Mouse (Mus musculus): ENCODE measurements at regions not wholly inside any gene's neighbourhood (a gene's known extent, or its start where the extent isn't known, plus 50 kb on each side); places are given as distances from the start of the nearest gene placed in this dataset.

DNA sequence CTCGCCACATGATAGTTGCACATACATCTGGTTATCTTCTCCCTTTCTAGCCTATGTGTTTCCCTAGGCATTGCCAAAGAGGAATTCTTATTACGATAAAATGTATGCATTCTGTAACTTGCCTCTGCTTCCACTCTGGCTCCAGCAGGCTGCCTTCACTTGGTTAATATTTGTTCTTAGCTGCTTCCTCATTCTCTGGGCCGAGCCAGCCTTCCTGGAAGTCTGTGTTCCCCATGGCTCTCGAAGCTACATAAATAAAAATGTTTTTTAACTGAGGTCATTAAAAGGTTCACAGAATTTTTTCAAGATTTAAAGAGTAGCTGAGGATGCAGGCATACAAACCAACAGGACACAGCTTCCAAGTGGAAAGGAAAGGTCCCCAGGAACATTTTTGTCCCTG lies 1124.5 kb upstream of the 4930412O13Rik start:
- H3K36me3 ChIP-seq: no peaks in the 10 kb centered on the region
- H3K27me3 ChIP-seq: no peaks in the 10 kb centered on the region
- no peak overlapping the region for H3K9ac ChIP-seq
- no peak for ATAC-seq (ENCODE audit: low FRiP score, low read depth)
- no peak overlapping the region for H3K4me3 ChIP-seq
- H3K9me3 ChIP-seq: no peaks in the 10 kb centered on the region
- WGBS: 78% methylated on average over 4 of the region's 4 CpGs
- H3K4me1 ChIP-seq (replicated peaks): no peaks in the 10 kb centered on the region
- H3K4me2 ChIP-seq: no peak overlapping the region
- H3K27ac ChIP-seq (replicated peaks): no peak overlapping the region

DNA sequence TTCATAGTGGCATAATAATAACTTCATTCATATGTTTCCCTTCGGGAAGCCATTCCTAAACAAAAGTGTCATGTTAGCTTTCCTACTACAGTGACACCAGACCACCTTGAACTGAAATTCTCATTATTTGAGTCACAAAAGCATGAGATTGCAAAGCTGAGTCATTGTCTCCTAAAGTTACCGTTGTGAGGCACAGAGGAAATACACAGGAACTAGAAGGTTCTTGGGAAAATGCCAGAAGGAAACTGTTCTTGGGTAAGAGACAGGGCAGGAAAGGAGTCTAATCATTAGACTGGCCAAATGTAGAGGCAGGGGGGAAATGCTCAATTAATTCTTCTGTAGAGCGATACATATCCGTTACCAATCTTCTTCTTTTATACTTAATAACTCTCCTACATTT lies 1110.4 kb upstream of the 4930412O13Rik start:
- Histone ChIP-seq H3K36me3 (no peaks in the 10 kb centered on the region), H3K27ac (replicated peaks) (no peak overlapping the region), H3K4me2 (no peak overlapping the region), H3K4me3 (no peak overlapping the region), H3K9me3 (no peaks in the 10 kb centered on the region), H3K4me1 (replicated peaks) (no peaks in the 10 kb centered on the region), H3K27me3 (no peaks in the 10 kb centered on the region), H3K9ac (no peak overlapping the region)
- 78% methylated on average over 4 of the region's 4 CpGs for WGBS
- ATAC-seq (ENCODE audit: low FRiP score, low read depth): no peak

DNA sequence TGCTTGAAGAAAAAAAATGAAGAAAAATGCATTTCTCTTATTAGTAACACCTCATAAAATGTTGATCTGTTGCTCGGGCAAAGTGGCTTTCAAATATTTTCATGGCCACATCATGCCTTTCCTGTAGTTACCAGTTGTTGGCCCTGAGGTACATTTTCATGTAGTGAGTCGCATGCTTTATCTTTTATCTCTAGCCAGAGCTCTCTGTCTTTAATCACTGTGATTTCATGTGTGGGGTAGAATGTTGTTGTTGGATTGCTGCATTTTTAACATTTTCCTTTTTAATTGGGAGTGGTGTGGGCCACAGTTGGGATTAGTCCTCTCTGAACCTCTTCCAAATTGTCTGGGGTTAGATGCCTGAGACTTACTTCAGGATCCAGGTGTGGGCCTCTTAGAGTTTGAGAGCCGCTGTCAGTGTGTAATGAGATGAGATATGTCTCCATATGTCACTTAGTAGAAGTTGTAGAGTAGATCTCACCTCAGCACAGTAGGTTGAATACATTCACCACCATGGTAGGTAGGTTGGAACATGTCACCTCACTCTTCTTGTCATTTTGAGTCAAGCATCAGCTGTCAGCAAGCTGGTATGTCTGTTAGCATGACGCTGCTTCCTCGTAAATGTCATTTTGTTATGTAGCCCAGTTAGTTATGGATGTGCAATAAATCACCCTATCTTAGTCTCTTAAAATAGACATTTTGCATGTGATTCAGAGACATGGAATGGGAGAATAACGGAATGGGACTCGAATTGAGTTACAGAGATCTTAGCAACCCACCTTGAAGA lies 1099.7 kb upstream of the 4930412O13Rik start:
- no peaks in the 10 kb centered on the region for H3K9me3 ChIP-seq
- H3K4me1 ChIP-seq (replicated peaks): no peaks in the 10 kb centered on the region
- no peak overlapping the region for H3K4me2 ChIP-seq
- no peak for ATAC-seq (ENCODE audit: low FRiP score, low read depth)
- H3K27ac ChIP-seq (replicated peaks): no peak overlapping the region
- H3K36me3 ChIP-seq: no peaks in the 10 kb centered on the region
- H3K4me3 ChIP-seq: no peak overlapping the region
- H3K9ac ChIP-seq: no peak overlapping the region
- 91% methylated on average over 7 of the region's 7 CpGs for WGBS
- H3K27me3 ChIP-seq: no peaks in the 10 kb centered on the region

DNA sequence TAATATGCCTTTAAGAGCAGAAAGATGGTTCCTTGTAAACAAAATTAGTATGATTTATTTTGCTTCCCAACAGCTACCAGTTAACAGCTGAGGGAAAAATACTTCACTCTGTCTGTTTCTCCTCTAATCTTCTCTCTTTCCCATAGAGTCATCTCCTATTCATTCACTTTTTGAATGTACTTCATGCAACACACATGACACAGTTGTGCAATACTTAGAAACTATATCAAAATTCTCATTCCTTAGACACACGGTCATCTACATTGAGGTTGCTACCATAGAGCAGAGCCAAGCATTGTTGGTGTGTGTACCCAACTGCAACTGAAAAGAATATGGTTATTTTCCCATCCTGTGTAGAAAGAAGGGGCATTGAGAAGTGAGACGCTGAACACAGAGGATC lies 1098.8 kb upstream of the 4930412O13Rik start:
- Histone ChIP-seq H3K4me3 (no peak overlapping the region), H3K36me3 (no peaks in the 10 kb centered on the region), H3K27me3 (no peaks in the 10 kb centered on the region), H3K4me1 (replicated peaks) (no peaks in the 10 kb centered on the region), H3K4me2 (no peak overlapping the region), H3K9ac (no peak overlapping the region), H3K9me3 (no peaks in the 10 kb centered on the region), H3K27ac (replicated peaks) (no peak overlapping the region)
- WGBS: 89% methylated on average over 2 of the region's 2 CpGs
- ATAC-seq (ENCODE audit: low FRiP score, low read depth): no peak

DNA sequence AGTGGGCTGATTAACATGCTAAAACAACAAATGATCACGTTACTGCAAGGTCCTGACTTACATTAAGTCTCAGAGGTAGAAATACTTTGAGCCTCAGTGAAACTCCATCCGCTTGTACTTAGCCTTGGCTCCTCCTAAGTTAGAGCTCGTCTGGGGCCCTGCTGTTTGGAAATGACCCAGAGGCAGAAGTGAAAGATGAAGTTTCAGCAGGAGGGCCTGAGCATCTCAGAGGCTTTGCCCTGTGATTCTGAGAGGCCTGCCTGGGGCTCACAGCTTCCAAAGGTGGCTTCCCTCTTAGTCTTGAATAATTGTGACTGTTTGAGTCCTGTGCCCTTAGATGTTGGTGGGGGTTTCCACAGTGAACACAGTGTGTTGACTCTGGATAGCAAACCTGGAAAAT lies 1079.0 kb upstream of the 4930412O13Rik start:
- Histone ChIP-seq H3K36me3 (no peaks in the 10 kb centered on the region), H3K4me3 (no peak overlapping the region), H3K9me3 (no peaks in the 10 kb centered on the region), H3K4me2 (no peak overlapping the region), H3K27ac (replicated peaks) (no peak overlapping the region), H3K27me3 (no peaks in the 10 kb centered on the region), H3K4me1 (replicated peaks) (no peaks in the 10 kb centered on the region), H3K9ac (no peak overlapping the region)
- no peak for ATAC-seq (ENCODE audit: low FRiP score, low read depth)
- 45% methylated on average over 3 of the region's 3 CpGs for WGBS

DNA sequence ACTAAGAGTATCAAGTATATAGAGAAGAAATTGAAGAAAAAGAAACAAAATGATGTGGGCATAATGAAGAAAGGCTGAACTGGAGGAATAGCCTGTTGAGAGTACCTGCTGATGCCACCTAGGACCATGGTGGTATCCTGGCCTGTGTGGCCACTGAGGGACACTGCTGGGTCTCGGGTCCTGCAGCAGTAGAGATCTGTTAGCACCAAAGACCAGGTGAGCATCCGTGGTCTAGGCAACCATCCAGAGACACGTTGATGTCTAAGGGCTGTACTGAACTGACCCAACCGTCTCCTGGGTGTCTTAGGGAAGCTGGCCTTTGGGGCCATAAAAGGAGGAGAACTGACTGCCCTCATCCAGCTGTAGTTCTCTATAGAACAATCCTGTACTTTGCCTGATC lies 1071.4 kb upstream of the 4930412O13Rik start:
- no peak for ATAC-seq (ENCODE audit: low FRiP score, low read depth)
- no peaks in the 10 kb centered on the region for H3K27me3 ChIP-seq
- no peak overlapping the region for H3K4me2 ChIP-seq
- no peaks in the 10 kb centered on the region for H3K4me1 ChIP-seq (replicated peaks)
- no peaks in the 10 kb centered on the region for H3K9me3 ChIP-seq
- no peak overlapping the region for H3K27ac ChIP-seq (replicated peaks)
- no peaks in the 10 kb centered on the region for H3K36me3 ChIP-seq
- no peak overlapping the region for H3K4me3 ChIP-seq
- H3K9ac ChIP-seq: no peak overlapping the region
- 89% methylated on average over 4 of the region's 4 CpGs for WGBS

DNA sequence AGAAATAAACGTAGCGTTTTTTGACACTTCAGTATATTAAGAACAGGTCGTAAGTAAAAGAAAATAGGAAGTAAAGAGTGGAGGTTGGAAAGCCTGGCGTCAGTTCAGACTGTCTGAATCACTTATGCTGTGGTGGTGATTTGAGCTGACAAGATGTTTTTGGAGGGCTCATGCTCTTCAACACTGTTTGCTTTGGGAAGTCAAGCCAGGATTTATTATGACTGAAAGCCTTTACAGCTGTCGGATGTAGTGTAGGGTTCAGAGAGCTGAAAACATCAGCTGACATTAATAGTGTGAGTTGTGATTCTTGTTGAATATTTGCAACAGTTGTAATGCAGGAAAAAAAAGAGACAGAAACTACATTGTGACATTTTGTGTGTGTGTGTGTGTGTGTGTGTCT lies 1062.9 kb upstream of the 4930412O13Rik start:
- Histone ChIP-seq H3K4me1 (replicated peaks) (no peaks in the 10 kb centered on the region), H3K27me3 (no peaks in the 10 kb centered on the region), H3K4me3 (no peak overlapping the region), H3K4me2 (no peak overlapping the region), H3K27ac (replicated peaks) (no peak overlapping the region), H3K9ac (no peak overlapping the region), H3K36me3 (no peaks in the 10 kb centered on the region), H3K9me3 (no peaks in the 10 kb centered on the region)
- WGBS: 86% methylated on average over 5 of the region's 5 CpGs
- no peak for ATAC-seq (ENCODE audit: low FRiP score, low read depth)

DNA sequence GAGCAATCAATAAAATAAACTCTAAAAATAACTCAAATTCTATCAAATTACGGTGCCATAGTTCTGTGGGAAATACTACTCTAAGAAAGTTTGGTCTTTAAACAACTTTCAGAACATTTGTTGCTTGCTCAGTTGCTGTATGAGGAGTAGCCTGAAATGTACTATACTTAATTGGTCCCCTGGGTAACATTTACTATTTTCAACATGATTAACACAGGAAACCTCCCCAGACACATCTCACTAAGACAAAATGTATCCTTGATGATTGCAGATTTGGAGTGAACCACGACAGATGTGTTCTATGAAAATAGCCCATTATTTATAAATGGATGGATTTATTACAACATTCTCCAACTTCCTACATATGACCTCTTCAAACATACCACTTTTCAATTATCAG lies 1055.6 kb upstream of the 4930412O13Rik start:
- Histone ChIP-seq H3K4me2 (no peak overlapping the region), H3K9me3 (no peaks in the 10 kb centered on the region), H3K36me3 (no peaks in the 10 kb centered on the region), H3K4me1 (replicated peaks) (no peaks in the 10 kb centered on the region), H3K9ac (no peak overlapping the region), H3K4me3 (no peak overlapping the region), H3K27me3 (no peaks in the 10 kb centered on the region), H3K27ac (replicated peaks) (no peak overlapping the region)
- WGBS: 78% methylated on average over 2 of the region's 2 CpGs
- no peak for ATAC-seq (ENCODE audit: low FRiP score, low read depth)

Measured in hindbrain, embryonic 15.5 days (tissue).